Mouse (Mus musculus) megakaryocyte, embryonic 14.5 days (primary cell): ENCODE results near the gene Slc35e2. TPM values are rescaled to one million over a fixed set of nuclear protein-coding genes. Genes with fewer than 3 reads are reported as not detected.
"Not testable (repeated sequence)": the region's sequence is repeated elsewhere in the genome, so short reads cannot be mapped to it uniquely, and the experiment has no call there.

Experiments used
- H3K27me3 ChIP-seq: replicated peaks from 2 replicates; pipeline ENCODE3; 2012; ENCODE audit warnings: inconsistent platforms
- H3K36me3 ChIP-seq: replicated peaks from 2 replicates; pipeline ENCODE3; 2012; ENCODE audit warnings: low read length, inconsistent platforms, mixed read lengths
- H3K4me1 ChIP-seq: 2 replicates; pipeline ENCODE4 v1.6.1; 2012; ENCODE audit warnings: inconsistent platforms
- H3K4me3 ChIP-seq: replicated peaks from 2 replicates; pipeline ENCODE3; 2012; ENCODE audit warnings: moderate library complexity, mild to moderate bottlenecking, inconsistent platforms
- H3K9me3 ChIP-seq: 2 replicates; pipeline ENCODE4 v1.6.1; 2012; ENCODE audit warnings: inconsistent platforms
- FLI1 ChIP-seq: IDR thresholded peaks from 2 replicates; pipeline ENCODE4 v1.6.1; 2012; ENCODE audit warnings: low read length, inconsistent platforms, mixed read lengths
- GATA1 ChIP-seq: IDR thresholded peaks from 3 replicates; pipeline ENCODE4 v1.6.1; 2012; ENCODE audit warnings: mixed read lengths, low read length, inconsistent platforms, borderline replicate concordance
- polyA plus RNA-seq: library from polyadenylated mRNA; stranded (reverse); fragments of >175 nt; gene quantifications from 2 replicates; pipeline ENCODE4 v1.2.3, GENCODE M21; 2012; ENCODE audit warnings: low replicate concordance; ENCODE audit not compliant: insufficient read depth

The Slc35e2 gene
- polyA plus RNA-seq, 1 experiment, result 0.17 TPM

- Histone ChIP-seq H3K36me3 (peaks cover 86% of the 10 kb centered on the region), H3K4me1 (peaks cover 11% of the 10 kb centered on the region), H3K9me3 (no peaks in the 10 kb centered on the region), H3K4me3 (no peak overlapping the region), H3K27me3 (no peaks in the 10 kb centered on the region)
- TF ChIP-seq FLI1, result no peak
- TF ChIP-seq GATA1, result no peak
Observed at GRCm38 (mm10) chr4:155611860-155612259, 10.6 kb downstream of the Slc35e2 start.

GRCm38 (mm10) chr4:155613264-155613663 is 12.0 kb downstream of the Slc35e2 start:
- H3K36me3 ChIP-seq, result peaks cover 90% of the 10 kb centered on the region
- no peaks in the 10 kb centered on the region for H3K27me3 ChIP-seq
- H3K9me3 ChIP-seq, result no peaks in the 10 kb centered on the region
- no peak overlapping the region for H3K4me3 ChIP-seq
- TF ChIP-seq GATA1 (no peak), FLI1 (no peak)
- 0 out of 2 replicates have a peak, but pooled peaks cover under 1% of the 10 kb centered on the region for H3K4me1 ChIP-seq

GRCm38 (mm10) chr4:155618321-155618720 is 17.1 kb downstream of the Slc35e2 start:
- H3K36me3 ChIP-seq, result peaks cover 86% of the 10 kb centered on the region

GRCm38 (mm10) chr4:155624338-155625291 is 23.4 kb downstream of the Slc35e2 start, which contains the start of gene Cdk11b:
Gene Cdk11b, plus strand, starts transcription at chr4:155624854.
- H3K27me3 ChIP-seq, result no peaks in the 10 kb centered on the region
- peaks cover 7% of the 10 kb centered on the region; the same call in 1 of the 2 replicates for H3K4me1 ChIP-seq
- H3K4me3 ChIP-seq, result peak within 1 kb of the TSS; percentile 93
- H3K9me3 ChIP-seq, result no peaks in the 10 kb centered on the region
- peaks cover 56% of the 10 kb centered on the region for H3K36me3 ChIP-seq
- no peak for TF ChIP-seq GATA1
- TF ChIP-seq FLI1, result peak; percentile 93; the same call in 1 of the 2 replicates

More at GRCm38 (mm10) chr4:155618321-155618720, 17.1 kb downstream of the Slc35e2 start:
- Histone ChIP-seq H3K27me3 (no peaks in the 10 kb centered on the region), H3K9me3 (no peaks in the 10 kb centered on the region), H3K4me3 (no peak overlapping the region), H3K4me1 (peaks cover 6% of the 10 kb centered on the region; the same call in 1 of the 2 replicates)
- no peak for TF ChIP-seq FLI1
- no peak for TF ChIP-seq GATA1

GRCm38 (mm10) chr4:155630267-155630666 is 29.1 kb downstream of the Slc35e2 start:
- H3K9me3 ChIP-seq, result no peaks in the 10 kb centered on the region
- H3K36me3 ChIP-seq, result peaks cover 82% of the 10 kb centered on the region
- no peaks in the 10 kb centered on the region; the same call in 1 of the 2 replicates for H3K4me1 ChIP-seq
- TF ChIP-seq FLI1, result no peak
- no peak for TF ChIP-seq GATA1
- H3K27me3 ChIP-seq, result no peaks in the 10 kb centered on the region
- H3K4me3 ChIP-seq, result no peak overlapping the region

- peaks cover 96% of the 10 kb centered on the region for H3K36me3 ChIP-seq
- H3K4me1 ChIP-seq, result peaks cover 4% of the 10 kb centered on the region; the same call in 1 of the 2 replicates
- H3K27me3 ChIP-seq, result no peaks in the 10 kb centered on the region
- H3K4me3 ChIP-seq, result no peak overlapping the region
- TF ChIP-seq GATA1 (no peak), FLI1 (no peak)
- no peaks in the 10 kb centered on the region for H3K9me3 ChIP-seq
Observed at GRCm38 (mm10) chr4:155635766-155636499, 34.7 kb downstream of the Slc35e2 start.

GRCm38 (mm10) chr4:155643531-155643930 is 42.3 kb downstream of the Slc35e2 start:
- TF ChIP-seq FLI1 (no peak), GATA1 (no peak)
- no peak overlapping the region for H3K4me3 ChIP-seq
- H3K36me3 ChIP-seq, result peaks cover 87% of the 10 kb centered on the region
- no peaks in the 10 kb centered on the region for H3K27me3 ChIP-seq
- no peaks in the 10 kb centered on the region for H3K4me1 ChIP-seq
- no peaks in the 10 kb centered on the region for H3K9me3 ChIP-seq

- not testable (repeated sequence) for H3K9me3 ChIP-seq, H3K27me3 ChIP-seq, H3K4me3 ChIP-seq, H3K4me1 ChIP-seq
- H3K36me3 ChIP-seq, result peaks cover 89% of the 10 kb centered on the region
Observed at GRCm38 (mm10) chr4:155645308-155645707, 44.1 kb downstream of the Slc35e2 start, which contains the start of gene Gm10563. Gene Gm10563, minus strand, starts transcription at chr4:155645408.

GRCm38 (mm10) chr4:155645721-155646120 is 44.5 kb downstream of the Slc35e2 start:
- no peak for TF ChIP-seq FLI1
- TF ChIP-seq GATA1, result no peak
- Histone ChIP-seq H3K36me3 (peaks cover 89% of the 10 kb centered on the region), H3K9me3 (no peaks in the 10 kb centered on the region), H3K4me3 (no peak overlapping the region), H3K27me3 (no peaks in the 10 kb centered on the region), H3K4me1 (peaks cover 3% of the 10 kb centered on the region)

GRCm38 (mm10) chr4:155649355-155649754 is 48.1 kb downstream of the Slc35e2 start:
- Histone ChIP-seq H3K27me3 (peaks cover 22% of the 10 kb centered on the region), H3K9me3 (0 out of 2 replicates have a peak, but pooled peaks cover 6% of the 10 kb centered on the region), H3K4me3 (no peak overlapping the region), H3K4me1 (peaks cover 39% of the 10 kb centered on the region), H3K36me3 (peaks cover 80% of the 10 kb centered on the region)
- TF ChIP-seq GATA1 (no peak), FLI1 (no peak)
